Mouse (Mus musculus) skeletal muscle tissue, adult 2 months (tissue): ENCODE results near the gene Myb.
A peak's percentile ranks its signal among the peaks of the same experiment; 100 is the strongest.

ENCODE experiments used
- DNase-seq: peaks from one replicate; pipeline ENCODE4 v3.0.0-alpha.2; 2012; ENCODE audit warnings: low read depth, low spot score

Gene Myb

GRCm38 (mm10) chr10:21082447-21082846 is 78.3 kb downstream of the Myb start:
- DNase-seq: no peak

GRCm38 (mm10) chr10:21077151-21077719 is 83.5 kb downstream of the Myb start:
- DNase-seq: peak; percentile 13

GRCm38 (mm10) chr10:21076731-21077130 is 84.1 kb downstream of the Myb start:
- DNase-seq: no peak

- no peak for DNase-seq
Observed at GRCm38 (mm10) chr10:21076137-21076536, 84.6 kb downstream of the Myb start.
